Comparison of ENCODE assay signal across 8 mouse cellular contexts in genomic region chr5:64599865-64600288, GRCm38 (mm10).
DNase-seq lines count a peak whose midpoint lies in the region; ATAC-seq lines count a peak whose summit lies in the region.

No protein-coding gene starts in this region.

- WGBS in heart, embryonic 12.5 days, result 11% methylated on average over 13 of the region's 13 CpGs

- DNase-seq in kidney, adult 18-20 months, result peak; percentile 17
- no peak for DNase-seq in kidney, adult 9 months
- peak; percentile 54 for DNase-seq in kidney, postnatal 14 days
- DNase-seq in lung, postnatal 4 days, result peak; percentile 58 to 65
- DNase-seq in telencephalon, adult 2 months (ENCODE audit: low read depth, low spot score), result peak; percentile 16
- no peak for DNase-seq in ovary, postnatal 10 days (ENCODE audit: low spot score)

- H3K27me3 ChIP-seq in heart, embryonic 12.5 days (replicated peaks), result no peaks in the 10 kb centered on the region

- peak overlapping the region; percentile 9 for H3K9ac ChIP-seq in heart, embryonic 12.5 days

- H3K4me2 ChIP-seq in heart, embryonic 12.5 days, result peak overlapping the region; percentile 56

- no peaks in the 10 kb centered on the region for H3K36me3 ChIP-seq in heart, embryonic 12.5 days

- peaks cover 37% of the 10 kb centered on the region for H3K4me1 ChIP-seq in heart, embryonic 12.5 days (replicated peaks)

- H3K27ac ChIP-seq in heart, embryonic 12.5 days (ENCODE audit: poor library complexity, severe bottlenecking), result peak overlapping the region; percentile 81

- ATAC-seq in common myeloid progenitor, adult 5-6 weeks (replicated peaks; ENCODE audit: low read depth, poor library complexity, severe bottlenecking), result peak; percentile 79
- peak; percentile 61 for ATAC-seq in heart, embryonic 12.5 days (ENCODE audit: insufficient number of reproducible peaks, low FRiP score)

- H3K4me3 ChIP-seq in heart, embryonic 12.5 days, result peak overlapping the region; percentile 18

- no peaks in the 10 kb centered on the region for H3K9me3 ChIP-seq in heart, embryonic 12.5 days (replicated peaks)

Comparison
In these comparisons a context has a peak if more than half of its experiments do, and no peak if none do; other contexts are left out.
1. DNase-seq: peak in kidney, adult 18-20 months (single experiment), kidney, postnatal 14 days (single experiment), lung, postnatal 4 days (2 of 2) and telencephalon, adult 2 months (single experiment); none in kidney, adult 9 months (single experiment) and ovary, postnatal 10 days (single experiment).